7 mouse cellular contexts compared by ENCODE assay signal in genomic region chr12:83972117-83972516, GRCm38 (mm10). TPM values are rescaled to one million over a fixed set of nuclear protein-coding genes. Genes with fewer than 3 reads are reported as not detected.
DNase-seq lines count a peak whose midpoint lies in the region; ATAC-seq lines count a peak whose summit lies in the region.

No protein-coding gene starts in this region.

- peak; percentile 49 for DNase-seq in right cerebral cortex, adult 18-20 months
- no peak for DNase-seq in right cerebral cortex, postnatal 36 days (ENCODE audit: low spot score in 2 of 2)
- DNase-seq in R1 (ENCODE audit: low read depth, low spot score): peak; percentile 55
- DNase-seq in forelimb bud, embryonic 11.5 days (ENCODE audit: low read depth, low spot score): peak; percentile 61
- DNase-seq in kidney, postnatal 14 days: peak; percentile 79
- no peak for DNase-seq in cerebellum, adult 11-12 months

- peak; percentile 89 for ATAC-seq in megakaryocyte, adult 5-6 weeks (ENCODE audit: poor library complexity, severe bottlenecking)

RNA-seq across cellular contexts. Expression of gene Heatr4, which starts 12.5 kb away (rescaled TPM):
- total RNA-seq in megakaryocyte, adult 5-6 weeks (2015): not detected in 2 replicates
- total RNA-seq in megakaryocyte, adult 5-6 weeks (2017): not detected in 2 replicates

RNA-seq across cellular contexts. Expression of gene Acot2, which starts 15.5 kb away (rescaled TPM):
- total RNA-seq in megakaryocyte, adult 5-6 weeks (2015): 4.2 and 8.0 TPM in 2 replicates
- total RNA-seq in megakaryocyte, adult 5-6 weeks (2017): 1.4 and 5.4 TPM in 2 replicates

RNA-seq across cellular contexts. Expression of gene Riox1, which starts 21.7 kb away (rescaled TPM):
- total RNA-seq in megakaryocyte, adult 5-6 weeks (2015): 10.1 and 11.2 TPM in 2 replicates
- 10.1 and 13.4 TPM in 2 replicates for total RNA-seq in megakaryocyte, adult 5-6 weeks (2017)

RNA-seq across cellular contexts. Expression of gene Acot1, which starts 37.2 kb away (rescaled TPM):
- 2.5 and 6.0 TPM in 2 replicates for total RNA-seq in megakaryocyte, adult 5-6 weeks (2015)
- 10.6 and 11.8 TPM in 2 replicates for total RNA-seq in megakaryocyte, adult 5-6 weeks (2017)

RNA-seq across cellular contexts. Expression of gene Numb, which starts 50.4 kb away (rescaled TPM):
- 28.4 and 35.7 TPM in 2 replicates for total RNA-seq in megakaryocyte, adult 5-6 weeks (2015)
- 34.4 and 36.0 TPM in 2 replicates for total RNA-seq in megakaryocyte, adult 5-6 weeks (2017)

Comparison
In these comparisons a context has a peak if more than half of its experiments do, and no peak if none do; other contexts are left out.
1. DNase-seq: peak in right cerebral cortex, adult 18-20 months (single experiment), R1 (single experiment), forelimb bud, embryonic 11.5 days (single experiment) and kidney, postnatal 14 days (single experiment); none in right cerebral cortex, postnatal 36 days (0 of 2) and cerebellum, adult 11-12 months (single experiment).